Mouse (Mus musculus) effector memory CD4-positive, alpha-beta T cell, adult 5 months (primary cell): Measurements from ENCODE around the gene AI987944. TPM values are rescaled to one million over a fixed set of nuclear protein-coding genes. Genes with fewer than 3 reads are reported as not detected.

Source experiments
- polyA plus RNA-seq: library from polyadenylated mRNA; unstranded; fragments of 100-300 nt; shearing (Covaris generic); gene quantifications from one replicate; pipeline ENCODE4 v1.2.1, GENCODE M21; 2017

The AI987944 gene
- 28.0 TPM for polyA plus RNA-seq

DNA sequence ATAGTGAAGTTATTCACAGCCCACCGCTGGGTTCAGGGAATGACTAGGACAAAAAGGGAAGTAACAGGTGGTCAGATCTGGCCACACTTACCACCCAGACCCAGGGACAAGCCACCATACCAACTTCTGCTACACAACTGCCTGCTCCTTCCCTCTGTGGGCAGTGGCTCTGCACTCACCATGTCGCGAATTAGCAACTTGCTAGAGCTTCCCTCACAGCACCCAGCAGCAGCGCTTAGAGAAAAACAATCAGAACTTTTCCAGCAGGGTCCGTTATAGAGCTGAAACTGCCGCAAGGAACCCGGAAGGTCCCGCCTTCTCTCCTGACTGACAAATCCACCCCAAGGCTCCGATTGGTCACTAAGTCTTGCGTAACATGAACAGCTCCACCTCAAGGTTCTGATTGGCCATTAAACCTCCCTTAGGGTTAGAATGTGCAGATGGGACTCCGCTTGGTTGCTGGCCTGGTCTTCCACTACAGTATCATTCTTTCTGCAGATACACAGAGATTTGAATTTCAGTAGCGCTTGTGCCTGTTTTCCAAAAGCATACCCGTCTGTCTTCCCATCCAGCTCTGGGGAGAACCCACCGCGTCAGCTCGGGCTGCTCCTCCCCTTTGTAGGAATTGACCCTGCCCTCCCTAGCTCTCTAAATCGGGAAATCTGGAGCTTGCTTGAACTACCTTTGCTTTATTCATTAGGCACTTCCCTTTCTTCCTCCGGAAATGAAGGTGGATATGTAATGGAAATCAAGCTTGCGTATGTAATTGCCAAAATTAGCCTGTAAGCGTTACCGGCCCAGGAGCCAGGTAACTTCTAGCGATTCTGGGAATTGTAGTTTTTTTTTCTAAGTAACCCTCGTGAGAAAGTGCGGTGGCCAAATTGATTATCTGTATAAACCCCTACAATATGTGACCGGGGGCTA is at the start of gene AI987944:
TSS of gene AI987944 (minus strand) at position 332 of the 924 bp plus-strand sequence.

Other genes with a start within 250 kb of the AI987944 start
- not detected for gene Gm5592, start 239.5 kb downstream of the AI987944 start, polyA plus RNA-seq
- not detected for gene Vmn2r57, start 55.3 kb upstream of the AI987944 start, polyA plus RNA-seq
- not detected for gene Gm20449, start 106.0 kb upstream of the AI987944 start, polyA plus RNA-seq
- gene AW146154, start 106.5 kb upstream of the AI987944 start, polyA plus RNA-seq, result 6.7 TPM
- gene Gm6871, start 180.3 kb upstream of the AI987944 start, polyA plus RNA-seq, result not detected
- gene 2610021A01Rik, start 205.9 kb upstream of the AI987944 start, polyA plus RNA-seq, result 14.3 TPM
- gene Zfp788, start 239.8 kb upstream of the AI987944 start, polyA plus RNA-seq, result 13.9 TPM